11 mouse cellular contexts compared by ENCODE assay signal in the genomic region with DNA sequence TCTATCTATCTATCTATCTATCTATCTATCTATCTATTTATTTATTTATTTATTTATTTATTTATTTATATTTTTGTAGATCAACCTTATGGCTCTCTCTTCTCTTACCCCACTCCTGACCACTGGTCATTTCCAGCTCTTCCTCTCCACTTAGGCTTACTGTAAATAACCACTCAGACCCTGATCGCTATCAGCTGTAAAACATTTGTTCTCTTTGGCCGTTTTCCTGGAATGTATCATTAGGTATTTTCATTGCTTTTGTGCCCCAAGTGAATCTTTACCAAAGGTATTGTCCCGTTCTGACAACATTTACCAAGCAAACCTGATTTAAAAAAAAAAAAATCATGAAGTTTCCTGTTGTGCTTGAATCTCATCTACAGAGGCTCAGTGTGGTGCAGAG.
DNase-seq lines count a peak whose midpoint lies in the region; ATAC-seq and TF ChIP-seq lines count a peak whose summit lies in the region.
"Had no signal": no experiment of that assay in that cellular context is flagged by ENCODE, and none has a peak within 500 bp of the region (broad histone marks: within the 10 kb centered on the region; RNA-seq: fewer than 3 reads in every experiment).

No protein-coding gene starts in this region.

- no peak overlapping the region for H3K4me3 ChIP-seq in heart, embryonic 15.5 days
- H3K4me3 ChIP-seq in lung, embryonic 14.5 days (ENCODE audit: low read depth, low read length) = no peak overlapping the region
- no peak overlapping the region for H3K4me3 ChIP-seq in embryonic fibroblast, embryonic 13.5 days (ENCODE audit: insufficient read depth, low read length)
- H3K4me3 ChIP-seq in hindbrain, postnatal 0 days (ENCODE audit: low read length) = no peak overlapping the region
- H3K4me3 ChIP-seq: limb, embryonic 15.5 days had no signal

- WGBS in heart, embryonic 15.5 days = 52% methylated on average over 3 of the region's 3 CpGs
- 45% methylated on average over 3 of the region's 3 CpGs for WGBS in lung, embryonic 14.5 days
- 76% methylated on average over 3 of the region's 3 CpGs for WGBS in hindbrain, postnatal 0 days

- no peak overlapping the region for H3K4me2 ChIP-seq in heart, embryonic 15.5 days
- no peak overlapping the region for H3K4me2 ChIP-seq in lung, embryonic 14.5 days
- H3K4me2 ChIP-seq in hindbrain, postnatal 0 days (ENCODE audit: low read depth, low read length) = no peak overlapping the region
- H3K4me2 ChIP-seq: limb, embryonic 15.5 days had no signal

- no peak for DNase-seq in heart, postnatal 4 days
- peak; percentile 35 for DNase-seq in lung, embryonic 14.5 days
- DNase-seq in lung, postnatal 14 days = no peak
- DNase-seq in Muller cell, postnatal 12 days (ENCODE audit: inconsistent ontology term) = peak; percentile 50
- no peak for DNase-seq in urinary bladder, postnatal 14 days (ENCODE audit: low spot score)
- DNase-seq in hindbrain, postnatal 0 days (ENCODE audit: low spot score) = no peak

- no peaks in the 10 kb centered on the region for H3K27me3 ChIP-seq in heart, embryonic 15.5 days
- no peaks in the 10 kb centered on the region for H3K27me3 ChIP-seq in lung, embryonic 14.5 days (ENCODE audit: insufficient read depth, low read length)
- no peaks in the 10 kb centered on the region for H3K27me3 ChIP-seq in hindbrain, postnatal 0 days (ENCODE audit: insufficient read depth, low read length)
- H3K27me3 ChIP-seq: limb, embryonic 15.5 days had no signal

- no peak overlapping the region for H3K9ac ChIP-seq in heart, embryonic 15.5 days
- H3K9ac ChIP-seq in lung, embryonic 14.5 days = no peak overlapping the region
- H3K9ac ChIP-seq in hindbrain, postnatal 0 days (replicated peaks; ENCODE audit: low read length) = no peak overlapping the region
- H3K9ac ChIP-seq: limb, embryonic 15.5 days had no signal

- no peak for TF ChIP-seq POLR2A in embryonic fibroblast, embryonic 13.5 days (IDR thresholded peaks at IDR 0.05; ENCODE audit: low read depth, low read length)

- no peaks in the 10 kb centered on the region for H3K9me3 ChIP-seq in heart, embryonic 15.5 days (replicated peaks)
- no peaks in the 10 kb centered on the region for H3K9me3 ChIP-seq in lung, embryonic 14.5 days (ENCODE audit: low read depth, low read length)
- no peaks in the 10 kb centered on the region for H3K9me3 ChIP-seq in hindbrain, postnatal 0 days (ENCODE audit: low read length)
- H3K9me3 ChIP-seq: limb, embryonic 15.5 days had no signal

- peak overlapping the region; percentile 75 for H3K27ac ChIP-seq in heart, embryonic 15.5 days
- H3K27ac ChIP-seq in lung, embryonic 14.5 days (ENCODE audit: low read depth) = peak overlapping the region; percentile 34; the same call in 1 of the 2 replicates
- peak overlapping the region; percentile 95 for H3K27ac ChIP-seq in embryonic fibroblast, embryonic 13.5 days (ENCODE audit: insufficient read depth, low read length)
- no peak overlapping the region for H3K27ac ChIP-seq in hindbrain, postnatal 0 days

- H3K4me1 ChIP-seq in heart, embryonic 15.5 days (replicated peaks) = peaks cover 34% of the 10 kb centered on the region
- H3K4me1 ChIP-seq in lung, embryonic 14.5 days (ENCODE audit: insufficient read depth) = peaks cover 9% of the 10 kb centered on the region; the same call in 1 of the 2 replicates
- peaks cover 30% of the 10 kb centered on the region for H3K4me1 ChIP-seq in embryonic fibroblast, embryonic 13.5 days (ENCODE audit: control insufficient read depth, insufficient read depth, low read length)
- no peaks in the 10 kb centered on the region for H3K4me1 ChIP-seq in hindbrain, postnatal 0 days (ENCODE audit: insufficient read depth, low read length)

- peaks cover 11% of the 10 kb centered on the region; the same call in 1 of the 2 replicates for H3K36me3 ChIP-seq in heart, embryonic 15.5 days
- H3K36me3 ChIP-seq in lung, embryonic 14.5 days (ENCODE audit: insufficient read depth) = peaks cover 28% of the 10 kb centered on the region
- peaks cover 6% of the 10 kb centered on the region for H3K36me3 ChIP-seq in hindbrain, postnatal 0 days (ENCODE audit: insufficient read depth, low read length)

- ATAC-seq in heart, embryonic 15.5 days (replicated peaks; ENCODE audit: insufficient number of reproducible peaks, insufficient read depth, low FRiP score, low read depth) = no peak
- ATAC-seq in lung, embryonic 14.5 days (ENCODE audit: insufficient read depth) = no peak
- ATAC-seq in hindbrain, postnatal 0 days = no peak
- ATAC-seq: forebrain, embryonic 16.5 days; hindbrain, embryonic 16.5 days had no signal

- no peak for TF ChIP-seq CTCF in lung, embryonic 14.5 days (IDR thresholded peaks at IDR 0.05; ENCODE audit: low read depth)
- no peak for TF ChIP-seq CTCF in embryonic fibroblast, embryonic 13.5 days (IDR thresholded peaks at IDR 0.05; ENCODE audit: borderline replicate concordance, insufficient read depth, low read length)
- no peak for TF ChIP-seq CTCF in hindbrain, postnatal 0 days (IDR thresholded peaks at IDR 0.05; ENCODE audit: low read depth)

Comparison
In these comparisons a context has a peak if more than half of its experiments do, and no peak if none do; other contexts are left out.
1. DNase-seq: peak in lung, embryonic 14.5 days (single experiment) and Muller cell, postnatal 12 days (single experiment); none in heart, postnatal 4 days (single experiment), lung, postnatal 14 days (single experiment), urinary bladder, postnatal 14 days (single experiment) and hindbrain, postnatal 0 days (single experiment).